Mouse (Mus musculus) forelimb bud, embryonic 11.5 days (tissue): ENCODE measurements around the gene Vps37d.
"Not testable (repeated sequence)": the region's sequence is repeated elsewhere in the genome, so short reads cannot be mapped to it uniquely, and the experiment has no call there.

Source experiments
- DNase-seq: peaks from one replicate; pipeline ENCODE4 v3.0.0-alpha.2; 2012; ENCODE audit warnings: low read depth, low spot score

Gene Vps37d

GRCm38 (mm10) chr5:135075655-135076054 is 2.4 kb downstream of the Vps37d start:
- no peak for DNase-seq

GRCm38 (mm10) chr5:135073349-135074150 is 4.5 kb downstream of the Vps37d start:
- no peak for DNase-seq

- DNase-seq: no peak
Observed at GRCm38 (mm10) chr5:135072720-135073119, 5.3 kb downstream of the Vps37d start.

GRCm38 (mm10) chr5:135072061-135072460 is 6.0 kb downstream of the Vps37d start:
- no peak for DNase-seq

- no peak for DNase-seq
Observed at GRCm38 (mm10) chr5:135070448-135070847, 7.6 kb downstream of the Vps37d start.

- DNase-seq: no peak
Observed at GRCm38 (mm10) chr5:135066008-135066407, 12.1 kb downstream of the Vps37d start.

GRCm38 (mm10) chr5:135064909-135065446 is 13.1 kb downstream of the Vps37d start, which contains the start of gene Bud23:
Bud23 (minus strand) TSS chr5:135064959.
- not testable (repeated sequence) for DNase-seq

- no peak for DNase-seq
Observed at GRCm38 (mm10) chr5:135064382-135064766, 13.7 kb downstream of the Vps37d start.

GRCm38 (mm10) chr5:135063629-135064381 is 14.3 kb downstream of the Vps37d start, which contains the start of gene Dnajc30:
Dnajc30 (plus strand) TSS chr5:135064202.
- peak; percentile 98 for DNase-seq

GRCm38 (mm10) chr5:135053356-135053755 is 24.7 kb downstream of the Vps37d start:
- DNase-seq: no peak

- DNase-seq: not testable (repeated sequence)
Observed at GRCm38 (mm10) chr5:135049268-135049667, 28.8 kb downstream of the Vps37d start.

GRCm38 (mm10) chr5:135048539-135048938 is 29.5 kb downstream of the Vps37d start:
- DNase-seq: no peak

- no peak for DNase-seq
Observed at GRCm38 (mm10) chr5:135044575-135044974, 33.5 kb downstream of the Vps37d start.

GRCm38 (mm10) chr5:135042105-135042788 is 35.8 kb downstream of the Vps37d start:
- DNase-seq: no peak

GRCm38 (mm10) chr5:135040777-135041176 is 37.3 kb downstream of the Vps37d start:
- DNase-seq: no peak

- DNase-seq: no peak
Observed at GRCm38 (mm10) chr5:135040059-135040458, 38.0 kb downstream of the Vps37d start.

- no peak for DNase-seq
Observed at GRCm38 (mm10) chr5:135039541-135039940, 38.5 kb downstream of the Vps37d start.

GRCm38 (mm10) chr5:135037946-135038345 is 40.1 kb downstream of the Vps37d start:
- no peak for DNase-seq

- no peak for DNase-seq
Observed at GRCm38 (mm10) chr5:135035608-135036359, 42.3 kb downstream of the Vps37d start.

GRCm38 (mm10) chr5:135034593-135034992 is 43.5 kb downstream of the Vps37d start:
- no peak for DNase-seq

- no peak for DNase-seq
Observed at GRCm38 (mm10) chr5:135032581-135032980, 45.5 kb downstream of the Vps37d start.
